Mouse (Mus musculus) urinary bladder, postnatal 10 days (tissue): ENCODE measurements around the gene Ocel1.

ENCODE experiments used
- DNase-seq: peaks from one replicate; pipeline ENCODE4 v3.0.0; 2022; ENCODE audit warnings: low spot score

The Ocel1 gene

GRCm38 (mm10) chr8:71403107-71403885 is 32.2 kb downstream of the Ocel1 start:
- no peak for DNase-seq

- DNase-seq = no peak
Measured at GRCm38 (mm10) chr8:71404011-71404410, 32.9 kb downstream of the Ocel1 start.

GRCm38 (mm10) chr8:71404951-71405351 is 33.9 kb downstream of the Ocel1 start:
- no peak for DNase-seq

- DNase-seq = peak; percentile 84
Measured at GRCm38 (mm10) chr8:71405401-71406098, 34.5 kb downstream of the Ocel1 start, which contains the start of gene Ankle1. Gene Ankle1 (plus strand): TSS chr8:71406010.

DNA sequence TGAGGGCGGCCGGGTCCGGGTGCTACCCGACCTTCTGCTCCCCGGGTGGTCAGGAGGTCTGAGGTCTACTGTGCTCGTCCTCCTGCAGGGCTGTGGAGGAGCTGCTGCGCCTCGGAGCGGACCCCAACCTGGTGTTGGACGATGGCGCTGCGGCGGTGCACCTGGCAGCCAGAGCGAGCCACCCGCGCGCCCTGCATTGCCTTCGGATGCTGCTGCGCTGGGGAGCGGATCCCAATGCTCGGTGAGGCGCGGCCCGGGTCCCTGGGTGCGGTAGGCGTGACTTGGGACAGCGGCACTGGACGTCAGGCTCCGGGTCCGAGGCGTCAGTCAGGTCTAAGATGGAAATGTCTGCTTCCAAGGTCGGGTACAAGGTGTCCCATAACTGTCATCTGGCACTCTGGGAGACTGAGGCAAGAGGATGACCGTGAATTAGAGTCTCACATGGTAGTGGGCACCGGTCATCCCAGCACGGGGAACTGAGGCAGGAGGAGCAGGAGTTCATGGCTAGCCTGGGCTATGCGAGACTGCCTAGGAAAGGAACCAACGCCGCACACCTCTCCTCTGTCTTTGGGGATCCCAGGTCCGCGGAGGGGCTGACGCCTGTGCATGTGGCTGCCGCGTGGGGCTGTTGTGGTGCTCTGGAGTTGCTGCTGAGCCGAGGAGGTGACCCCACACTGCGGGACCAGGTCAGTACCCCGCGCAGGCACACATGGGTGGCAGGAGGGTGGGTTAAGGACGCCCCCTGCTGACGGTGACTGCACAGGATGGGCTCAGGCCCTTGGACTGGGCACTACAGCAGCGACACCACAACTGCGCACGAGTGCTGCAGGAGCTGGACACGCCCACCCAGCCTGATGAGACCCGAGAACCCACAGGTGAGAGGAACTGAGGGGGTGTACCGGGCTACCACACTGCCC is 35.3 kb downstream of the Ocel1 start:
- DNase-seq = no peak

DNA sequence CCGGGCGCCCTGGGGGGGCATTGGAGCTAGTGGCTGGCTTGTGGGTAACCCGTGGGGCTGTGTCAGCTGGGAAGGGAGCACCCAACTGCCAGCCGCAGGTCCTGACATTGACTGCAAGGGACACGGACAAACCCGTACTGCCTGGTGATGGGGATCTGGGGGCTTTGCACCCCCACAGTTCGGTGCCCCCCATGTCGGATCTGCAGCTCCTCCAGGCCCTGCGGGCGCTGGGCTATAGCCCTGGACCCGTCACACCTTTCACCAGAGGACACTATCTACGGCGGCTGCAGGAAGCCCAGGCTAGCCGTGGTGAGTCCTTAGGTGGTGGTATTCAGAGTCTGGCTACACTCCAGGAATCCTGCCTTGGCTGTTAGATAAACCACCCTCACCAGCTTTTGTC is 36.3 kb downstream of the Ocel1 start:
- DNase-seq = no peak

- no peak for DNase-seq
Measured at GRCm38 (mm10) chr8:71408231-71408630, 37.1 kb downstream of the Ocel1 start.

- DNase-seq = no peak
Measured at GRCm38 (mm10) chr8:71411535-71412273, 40.6 kb downstream of the Ocel1 start.

GRCm38 (mm10) chr8:71422121-71422520 is 51.0 kb downstream of the Ocel1 start:
- no peak for DNase-seq
